Mouse (Mus musculus): ENCODE results near the gene Rspo1. TPM values are rescaled to one million over a fixed set of nuclear protein-coding genes. Genes with fewer than 3 reads are reported as not detected.

The Rspo1 gene
- polyA plus RNA-seq, 1 experiment: 0.04 TPM

DNA sequence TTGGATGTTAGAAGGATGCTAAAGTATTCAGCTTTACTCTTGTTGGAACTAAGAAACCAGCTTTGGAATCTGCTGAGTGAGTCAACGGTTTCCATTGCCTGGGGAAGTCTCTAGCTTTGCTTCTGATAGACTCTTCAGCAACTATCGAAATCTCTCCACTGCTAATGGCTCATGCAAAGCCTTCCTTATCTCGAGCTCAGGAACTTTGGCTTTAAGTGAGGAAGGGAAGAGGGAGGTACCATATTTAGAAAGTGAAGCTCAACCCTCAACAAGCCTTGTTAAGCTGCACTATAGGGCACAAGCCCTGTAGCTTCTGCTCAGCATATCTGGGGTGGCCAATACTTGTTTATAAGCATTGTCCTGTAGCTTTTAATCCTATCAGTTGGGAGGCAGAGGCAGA lies 71.0 kb downstream of the Rspo1 start:
- TF ChIP-seq MAX (IDR thresholded peaks at IDR 0.05) (no peak), MYOD1 (IDR thresholded peaks at IDR 0.05; ENCODE audit: control insufficient read depth, insufficient read length, low read depth) (no peak)
- Histone ChIP-seq H3K27me3 (ENCODE audit: control insufficient read depth, insufficient read depth, insufficient read length) (no peaks in the 10 kb centered on the region), H3K36me3 (ENCODE audit: control insufficient read depth, insufficient read depth) (peaks cover 38% of the 10 kb centered on the region), H3K79me3 (ENCODE audit: low read depth) (no peaks in the 10 kb centered on the region), H3K79me2 (ENCODE audit: control insufficient read depth, insufficient read depth) (no peaks in the 10 kb centered on the region), H3K4me3 (ENCODE audit: insufficient read depth, poor library complexity, severe bottlenecking) (no peak overlapping the region), H3ac (ENCODE audit: control insufficient read depth, insufficient read length, low read depth) (no peak overlapping the region)

DNA sequence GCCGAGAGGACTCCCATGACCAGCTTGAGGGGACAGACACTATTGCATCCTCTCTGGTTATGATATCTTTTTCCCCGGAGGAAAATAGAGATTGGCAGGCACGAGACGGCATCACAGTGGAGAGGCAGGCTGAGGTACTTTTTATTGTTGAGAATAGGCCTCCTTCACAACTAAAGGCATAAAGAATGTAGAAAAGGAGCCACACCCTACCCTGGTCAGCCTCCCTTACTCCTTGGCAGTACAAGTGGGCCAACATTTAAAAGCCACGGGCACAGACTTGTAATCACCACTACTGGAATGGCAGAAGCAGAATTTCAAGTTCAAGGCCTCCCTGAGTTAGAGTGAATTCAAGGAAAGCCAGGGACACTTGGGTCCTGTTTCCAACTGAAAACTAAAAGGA lies 71.8 kb downstream of the Rspo1 start:
- H3K36me3 ChIP-seq (ENCODE audit: control insufficient read depth, insufficient read depth): peaks cover 32% of the 10 kb centered on the region
- no peaks in the 10 kb centered on the region for H3K27me3 ChIP-seq (ENCODE audit: control insufficient read depth, insufficient read depth, insufficient read length)
- H3K4me3 ChIP-seq (ENCODE audit: insufficient read depth, poor library complexity, severe bottlenecking): no peak overlapping the region
- no peak for TF ChIP-seq MYOG (IDR thresholded peaks at IDR 0.05; ENCODE audit: control insufficient read depth, extremely low read depth, insufficient read length)
- TF ChIP-seq USF1 (IDR thresholded peaks at IDR 0.05; ENCODE audit: low read depth): no peak
- no peak for TF ChIP-seq FOSL1 (IDR thresholded peaks at IDR 0.05; ENCODE audit: insufficient read depth, low read length, poor library complexity, severe bottlenecking)
- TF ChIP-seq CEBPB (IDR thresholded peaks at IDR 0.05; ENCODE audit: low read depth): no peak
- TF ChIP-seq CTCF (IDR thresholded peaks at IDR 0.05; ENCODE audit: control insufficient read depth, insufficient read depth, insufficient read length): no peak
- TF ChIP-seq MYOD1 (IDR thresholded peaks at IDR 0.05; ENCODE audit: control insufficient read depth, insufficient read length, low read depth): no peak
- TF ChIP-seq MAX (IDR thresholded peaks at IDR 0.05): no peak
- no peaks in the 10 kb centered on the region for H3K79me3 ChIP-seq (ENCODE audit: low read depth)
- no peaks in the 10 kb centered on the region for H3K79me2 ChIP-seq (ENCODE audit: control insufficient read depth, insufficient read depth)
- no peak overlapping the region for H3ac ChIP-seq (ENCODE audit: control insufficient read depth, insufficient read length, low read depth)

Other genes with a start within 250 kb of the Rspo1 start
- gene Inpp5b, start 244.6 kb upstream of the Rspo1 start, polyA plus RNA-seq (2012; fragmentation: generic; extraction: Trizol): 13.8 TPM
- gene Mtf1, start 184.3 kb upstream of the Rspo1 start, polyA plus RNA-seq (2012; fragmentation: generic; extraction: Trizol): 10.9 TPM
- gene Yrdc, start 135.8 kb upstream of the Rspo1 start, polyA plus RNA-seq (2012; fragmentation: generic; extraction: Trizol): 78.9 TPM
- gene 1110065P20Rik, start 135.2 kb upstream of the Rspo1 start, polyA plus RNA-seq (2012; fragmentation: generic; extraction: Trizol): 67.6 TPM
- gene Maneal, start 124.3 kb upstream of the Rspo1 start, polyA plus RNA-seq (2012; fragmentation: generic; extraction: Trizol): 0.04 TPM
- gene Epha10, start 105.5 kb upstream of the Rspo1 start, polyA plus RNA-seq (2012; fragmentation: generic; extraction: Trizol): not detected
- 6.5 TPM for gene 9930104L06Rik, start 49.4 kb upstream of the Rspo1 start, polyA plus RNA-seq (2012; fragmentation: generic; extraction: Trizol)
- gene Cdca8, start 47.1 kb upstream of the Rspo1 start, polyA plus RNA-seq (2012; fragmentation: generic; extraction: Trizol): 104 TPM
- 23.2 TPM for gene Gnl2, start 30.2 kb downstream of the Rspo1 start, polyA plus RNA-seq (2012; fragmentation: generic; extraction: Trizol)
- 0.04 TPM for gene Dnali1, start 79.3 kb downstream of the Rspo1 start, polyA plus RNA-seq (2012; fragmentation: generic; extraction: Trizol)
- 19.1 TPM for gene Snip1, start 80.2 kb downstream of the Rspo1 start, polyA plus RNA-seq (2012; fragmentation: generic; extraction: Trizol)
- gene Meaf6, start 98.7 kb downstream of the Rspo1 start, polyA plus RNA-seq (2012; fragmentation: generic; extraction: Trizol): 31.3 TPM
- gene Zc3h12a, start 141.4 kb downstream of the Rspo1 start, polyA plus RNA-seq (2012; fragmentation: generic; extraction: Trizol): 6.7 TPM

Measured in C2C12 (cell line).